Mouse (Mus musculus) kidney, embryonic 15.5 days (tissue): ENCODE results near the gene Ang2. TPM values are rescaled to one million over a fixed set of nuclear protein-coding genes. Genes with fewer than 3 reads are reported as not detected.

Source experiments
- ATAC-seq: fragments of 200-750 bp; cut with Nextera tagmentation; replicated peaks from 2 replicates; pipeline ENCODE4 v1.8.0; 2017; ENCODE audit warnings: moderate TSS enrichment; ENCODE audit not compliant: low FRiP score
- H3K27ac ChIP-seq: fragments of 300-500 bp; sonication (generic); 2 replicates; pipeline ENCODE4 v1.5.1; 2015; ENCODE audit warnings: mild to moderate bottlenecking, inconsistent platforms
- H3K27me3 ChIP-seq: fragments of 300-500 bp; sonication (generic); 2 replicates; pipeline ENCODE4 v1.6.1; 2015; ENCODE audit warnings: inconsistent platforms
- H3K36me3 ChIP-seq: fragments of 300-500 bp; sonication (generic); 2 replicates; pipeline ENCODE4 v1.6.1; 2015; ENCODE audit warnings: inconsistent platforms
- H3K4me1 ChIP-seq: fragments of 300-500 bp; sonication (generic); 2 replicates; pipeline ENCODE4 v1.6.1; 2015; ENCODE audit warnings: inconsistent platforms
- H3K4me2 ChIP-seq: fragments of 300-500 bp; sonication (generic); 2 replicates; pipeline ENCODE4 v1.6.1; 2015; ENCODE audit warnings: moderate library complexity, mild to moderate bottlenecking, inconsistent platforms
- H3K4me3 ChIP-seq: fragments of 300-500 bp; sonication (generic); replicated peaks from 2 replicates; pipeline ENCODE4 v1.5.1; 2015; ENCODE audit warnings: mild to moderate bottlenecking, inconsistent platforms
- H3K9ac ChIP-seq: fragments of 300-500 bp; sonication (generic); 2 replicates; pipeline ENCODE4 v1.6.1; 2015; ENCODE audit warnings: mild to moderate bottlenecking, inconsistent platforms
- H3K9me3 ChIP-seq: fragments of 300-500 bp; sonication (generic); replicated peaks from 2 replicates; pipeline ENCODE4 v1.6.1; 2016; ENCODE audit warnings: inconsistent platforms
- WGBS: fragments of 180-500 bp; shearing (Covaris S2); methylation state at CpG from one replicate; pipeline ENCODE4 v1.1.7; 2015; ENCODE audit warnings: mixed read lengths; 5-methylcytosine and 5-hydroxymethylcytosine counted together
- polyA plus RNA-seq: library from polyadenylated mRNA; unstranded; fragments of >200 nt; fragmentation: Nextera tagmentation; extraction: Ambion mirVana; gene quantifications from 2 replicates; pipeline ENCODE4 v1.2.1, GENCODE M21; 2015

Ang2 gene
- polyA plus RNA-seq, 1 experiment from 2014 or later: not detected

DNA sequence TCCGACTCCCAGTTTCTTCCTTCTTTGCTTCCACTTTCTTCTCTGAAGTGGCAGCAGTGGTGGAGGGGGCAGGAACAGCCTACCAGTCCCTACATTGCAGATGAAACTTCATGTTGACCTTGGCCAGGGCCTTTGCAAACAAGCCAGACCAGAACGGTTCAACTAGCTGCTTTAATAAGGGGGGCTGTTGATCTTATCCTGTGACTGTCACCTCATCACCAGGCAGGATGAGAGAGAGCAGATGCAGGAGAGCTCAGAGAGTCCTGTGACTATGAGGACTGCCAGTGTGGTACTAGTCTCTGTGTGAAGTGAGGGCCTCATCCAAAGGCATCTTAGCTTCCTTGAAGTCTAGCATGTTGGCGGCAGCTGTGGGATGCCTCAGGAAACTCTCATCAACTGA, 50.9 kb downstream of the Ang2 start:
- no peak overlapping the region for H3K4me2 ChIP-seq
- no peaks in the 10 kb centered on the region for H3K36me3 ChIP-seq
- H3K9me3 ChIP-seq: no peaks in the 10 kb centered on the region
- no peak overlapping the region for H3K27ac ChIP-seq
- WGBS: 70% methylated on average over 3 of the region's 3 CpGs
- H3K9ac ChIP-seq: no peak overlapping the region
- no peaks in the 10 kb centered on the region for H3K27me3 ChIP-seq
- H3K4me1 ChIP-seq: no peaks in the 10 kb centered on the region
- H3K4me3 ChIP-seq: no peak overlapping the region
- ATAC-seq: no peak

DNA sequence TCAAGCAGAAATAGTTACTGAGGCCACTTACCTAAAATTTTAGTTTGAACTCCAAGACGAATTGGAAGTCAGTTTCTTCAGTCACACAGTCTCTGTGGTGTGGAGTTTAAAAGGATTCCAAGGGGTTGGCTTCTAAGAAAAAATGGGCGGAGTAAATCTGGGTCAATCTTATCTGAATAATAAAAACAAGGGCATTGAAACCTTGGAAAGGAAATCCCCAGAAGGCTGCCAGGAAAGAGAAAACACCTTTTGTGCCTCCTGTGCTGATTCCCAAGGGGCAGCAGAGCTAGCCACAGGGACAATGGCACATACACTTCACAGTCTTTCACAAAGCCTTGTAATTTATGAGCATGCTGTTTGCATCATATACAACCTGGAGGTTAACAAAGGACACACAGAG, 52.3 kb downstream of the Ang2 start, which contains the start of gene Rnase1:
Gene Rnase1, minus strand, starts transcription at position 101 of the 400 bp plus-strand sequence.
- Histone ChIP-seq H3K9ac (no peak within 1 kb of the TSS), H3K4me1 (no peaks in the 10 kb centered on the region), H3K36me3 (no peaks in the 10 kb centered on the region), H3K27me3 (no peaks in the 10 kb centered on the region), H3K27ac (no peak within 1 kb of the TSS), H3K4me3 (no peak within 1 kb of the TSS), H3K9me3 (no peaks in the 10 kb centered on the region), H3K4me2 (no peak within 1 kb of the TSS)
- WGBS: 76% methylated on average over 2 of the region's 2 CpGs
- ATAC-seq: no peak

DNA sequence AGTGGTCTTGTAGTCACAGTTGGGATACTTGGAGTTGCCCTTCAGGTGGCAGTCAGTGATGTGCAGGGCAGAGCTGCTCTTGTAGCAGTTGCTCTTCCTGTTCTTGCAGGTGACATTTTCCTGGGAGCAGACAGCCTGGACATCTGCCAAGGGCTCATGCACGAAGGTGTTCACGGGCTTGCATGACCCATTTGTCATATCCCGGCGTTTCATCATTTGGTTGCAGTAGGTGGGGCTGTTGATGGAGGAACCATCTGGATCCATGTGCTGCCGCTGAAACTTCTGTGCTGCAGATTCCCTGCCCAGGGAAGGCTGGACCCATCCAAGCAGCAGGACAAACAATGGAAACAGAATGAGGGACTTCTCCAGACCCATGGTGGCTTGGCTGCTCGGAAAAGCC, 53.4 kb downstream of the Ang2 start:
- WGBS: 71% methylated on average over 6 of the region's 6 CpGs
- H3K27me3 ChIP-seq: no peaks in the 10 kb centered on the region

More for the DNA sequence above, 53.4 kb downstream of the Ang2 start:
- Histone ChIP-seq H3K4me1 (no peaks in the 10 kb centered on the region), H3K9ac (no peak overlapping the region), H3K36me3 (no peaks in the 10 kb centered on the region), H3K4me3 (no peak overlapping the region), H3K27ac (no peak overlapping the region), H3K9me3 (no peaks in the 10 kb centered on the region), H3K4me2 (no peak overlapping the region)
- no peak for ATAC-seq

Other genes starting within 250 kb of the Ang2 start
- 0.62 and 1.0 TPM in 2 replicates for gene Pnp2, start 243.2 kb downstream of the Ang2 start, polyA plus RNA-seq
- not detected in 2 replicates for gene Rnase10, start 191.4 kb downstream of the Ang2 start, polyA plus RNA-seq
- gene Rnase9, start 157.3 kb downstream of the Ang2 start, polyA plus RNA-seq: 0.17 TPM in 1 of 2 replicates, not detected in the other
- 0.38 TPM in 1 of 2 replicates, not detected in the other for gene Rnase11, start 149.0 kb downstream of the Ang2 start, polyA plus RNA-seq
- 10.2 and 11.1 TPM in 2 replicates for gene Rnase12, start 141.5 kb downstream of the Ang2 start, polyA plus RNA-seq
- gene Olfr750, start 124.7 kb downstream of the Ang2 start, polyA plus RNA-seq: 0.04 TPM in 1 of 2 replicates, not detected in the other
- gene Rnase4, start 108.1 kb downstream of the Ang2 start, polyA plus RNA-seq: 37.8 and 40.5 TPM in 2 replicates
- gene Ang, start 108.0 kb downstream of the Ang2 start, polyA plus RNA-seq: 8.4 and 9.8 TPM in 2 replicates
- gene Eddm3b, start 84.7 kb downstream of the Ang2 start, polyA plus RNA-seq: 2.0 and 2.1 TPM in 2 replicates
- 0.52 and 1.3 TPM in 2 replicates for gene Rnase6, start 75.2 kb downstream of the Ang2 start, polyA plus RNA-seq
- 0.17 and 1.00 TPM in 2 replicates for gene Rnase1, start 52.4 kb downstream of the Ang2 start, polyA plus RNA-seq
- not detected in 2 replicates for gene Rnase2b, start 36.9 kb downstream of the Ang2 start, polyA plus RNA-seq
- gene Ear14, start 4.2 kb upstream of the Ang2 start, polyA plus RNA-seq: not detected in 2 replicates
- gene Rnase2a, start 57.0 kb upstream of the Ang2 start, polyA plus RNA-seq: not detected in 2 replicates
- not detected in 2 replicates for gene Gm7247, start 162.6 kb upstream of the Ang2 start, polyA plus RNA-seq
- gene Vmn2r88, start 211.7 kb upstream of the Ang2 start, polyA plus RNA-seq: not detected in 2 replicates